Mouse (Mus musculus): ENCODE measurements around the gene Kpna7. TPM values are rescaled to one million over a fixed set of nuclear protein-coding genes. Genes with fewer than 3 reads are reported as not detected.

Kpna7 gene
- polyA plus RNA-seq, 1 experiment from 2014 or later = not detected

- H3K27ac ChIP-seq = no peak overlapping the region
- no peak overlapping the region for H3K4me3 ChIP-seq (replicated peaks; ENCODE audit: low read depth, low read length)
- H3K9me3 ChIP-seq (replicated peaks; ENCODE audit: low read length) = no peaks in the 10 kb centered on the region
- no peaks in the 10 kb centered on the region for H3K4me1 ChIP-seq (replicated peaks; ENCODE audit: insufficient read depth, low read length)
- no peak for ATAC-seq (replicated peaks; ENCODE audit: low FRiP score, low read depth)
- WGBS = 91% methylated on average over 9 of the region's 9 CpGs
- no peak overlapping the region for H3K9ac ChIP-seq (ENCODE audit: low read depth, low read length)
- no peak for TF ChIP-seq CTCF (IDR thresholded peaks at IDR 0.05; ENCODE audit: low read depth)
- H3K27me3 ChIP-seq (ENCODE audit: insufficient read depth, low read length) = no peaks in the 10 kb centered on the region
- no peak overlapping the region for H3K4me2 ChIP-seq (ENCODE audit: low read length)
- DNase-seq (ENCODE audit: low spot score) = no peak
- peaks cover 70% of the 10 kb centered on the region for H3K36me3 ChIP-seq (ENCODE audit: insufficient read depth, low read length)
These were observed 42.8 kb upstream of the Kpna7 start for GRCm38 (mm10) chr5:145126580-145126979.

GRCm38 (mm10) chr5:145123396-145123795 lies 39.6 kb upstream of the Kpna7 start:
- Histone ChIP-seq H3K36me3 (ENCODE audit: insufficient read depth, low read length) (peaks cover 44% of the 10 kb centered on the region), H3K27me3 (ENCODE audit: insufficient read depth, low read length) (no peaks in the 10 kb centered on the region), H3K4me3 (replicated peaks; ENCODE audit: low read depth, low read length) (no peak overlapping the region), H3K4me1 (replicated peaks; ENCODE audit: insufficient read depth, low read length) (peaks cover 7% of the 10 kb centered on the region), H3K9me3 (replicated peaks; ENCODE audit: low read length) (no peaks in the 10 kb centered on the region), H3K27ac (no peak overlapping the region), H3K4me2 (ENCODE audit: low read length) (no peak overlapping the region), H3K9ac (ENCODE audit: low read depth, low read length) (no peak overlapping the region)
- ATAC-seq (replicated peaks; ENCODE audit: low FRiP score, low read depth) (no peak), DNase-seq (ENCODE audit: low spot score) (no peak)
- no peak for TF ChIP-seq CTCF (IDR thresholded peaks at IDR 0.05; ENCODE audit: low read depth)
- WGBS = 91% methylated on average over 19 of the region's 19 CpGs

- no peak overlapping the region for H3K9ac ChIP-seq (ENCODE audit: low read depth, low read length)
- H3K4me3 ChIP-seq (replicated peaks; ENCODE audit: low read depth, low read length) = no peak overlapping the region
- ATAC-seq (replicated peaks; ENCODE audit: low FRiP score, low read depth) (no peak), DNase-seq (ENCODE audit: low spot score) (peak; percentile 16)
- no peaks in the 10 kb centered on the region for H3K27me3 ChIP-seq (ENCODE audit: insufficient read depth, low read length)
- H3K4me1 ChIP-seq (replicated peaks; ENCODE audit: insufficient read depth, low read length) = peaks cover 7% of the 10 kb centered on the region
- 30% methylated on average over 7 of the region's 7 CpGs for WGBS
- no peak for TF ChIP-seq CTCF (IDR thresholded peaks at IDR 0.05; ENCODE audit: low read depth)
- no peak overlapping the region for H3K4me2 ChIP-seq (ENCODE audit: low read length)
- H3K36me3 ChIP-seq (ENCODE audit: insufficient read depth, low read length) = peaks cover 26% of the 10 kb centered on the region
- no peak overlapping the region for H3K27ac ChIP-seq
- H3K9me3 ChIP-seq (replicated peaks; ENCODE audit: low read length) = no peaks in the 10 kb centered on the region
These were observed 37.1 kb upstream of the Kpna7 start for GRCm38 (mm10) chr5:145120921-145121320.

- H3K27me3 ChIP-seq (ENCODE audit: insufficient read depth, low read length) = no peaks in the 10 kb centered on the region
- peak; percentile 48; the same call in 1 of the 2 replicates for TF ChIP-seq CTCF (IDR thresholded peaks at IDR 0.05; ENCODE audit: low read depth)
- peaks cover 13% of the 10 kb centered on the region for H3K36me3 ChIP-seq (ENCODE audit: insufficient read depth, low read length)
- H3K27ac ChIP-seq = no peak overlapping the region
- no peak for ATAC-seq (replicated peaks; ENCODE audit: low FRiP score, low read depth)
- H3K9me3 ChIP-seq (replicated peaks; ENCODE audit: low read length) = no peaks in the 10 kb centered on the region
- peaks cover 7% of the 10 kb centered on the region for H3K4me1 ChIP-seq (replicated peaks; ENCODE audit: insufficient read depth, low read length)
- H3K4me2 ChIP-seq (ENCODE audit: low read length) = no peak overlapping the region
- H3K4me3 ChIP-seq (replicated peaks; ENCODE audit: low read depth, low read length) = no peak overlapping the region
- no peak for DNase-seq (ENCODE audit: low spot score)
- H3K9ac ChIP-seq (ENCODE audit: low read depth, low read length) = no peak overlapping the region
- WGBS = 98% methylated on average over 2 of the region's 2 CpGs
These were observed 35.6 kb upstream of the Kpna7 start for GRCm38 (mm10) chr5:145119385-145119784.

GRCm38 (mm10) chr5:145118461-145118860 lies 34.6 kb upstream of the Kpna7 start:
- Histone ChIP-seq H3K9me3 (replicated peaks; ENCODE audit: low read length) (no peaks in the 10 kb centered on the region), H3K4me3 (replicated peaks; ENCODE audit: low read depth, low read length) (no peak overlapping the region), H3K4me2 (ENCODE audit: low read length) (no peak overlapping the region), H3K27me3 (ENCODE audit: insufficient read depth, low read length) (no peaks in the 10 kb centered on the region), H3K36me3 (ENCODE audit: insufficient read depth, low read length) (0 out of 2 replicates have a peak, but pooled peaks cover 4% of the 10 kb centered on the region), H3K9ac (ENCODE audit: low read depth, low read length) (no peak overlapping the region), H3K27ac (no peak overlapping the region), H3K4me1 (replicated peaks; ENCODE audit: insufficient read depth, low read length) (peaks cover 7% of the 10 kb centered on the region)
- no peak for ATAC-seq (replicated peaks; ENCODE audit: low FRiP score, low read depth)
- DNase-seq (ENCODE audit: low spot score) = no peak
- TF ChIP-seq CTCF (IDR thresholded peaks at IDR 0.05; ENCODE audit: low read depth) = no peak
- WGBS = 91% methylated on average over 5 of the region's 5 CpGs

GRCm38 (mm10) chr5:145118005-145118404 lies 34.2 kb upstream of the Kpna7 start:
- DNase-seq (ENCODE audit: low spot score) = peak; percentile 19
- no peak for TF ChIP-seq CTCF (IDR thresholded peaks at IDR 0.05; ENCODE audit: low read depth)
- no peak overlapping the region for H3K4me3 ChIP-seq (replicated peaks; ENCODE audit: low read depth, low read length)
- WGBS = 33% methylated on average over 6 of the region's 6 CpGs
- H3K27me3 ChIP-seq (ENCODE audit: insufficient read depth, low read length) = no peaks in the 10 kb centered on the region
- H3K27ac ChIP-seq = no peak overlapping the region
- ATAC-seq (replicated peaks; ENCODE audit: low FRiP score, low read depth) = no peak
- H3K9ac ChIP-seq (ENCODE audit: low read depth, low read length) = no peak overlapping the region
- H3K9me3 ChIP-seq (replicated peaks; ENCODE audit: low read length) = no peaks in the 10 kb centered on the region
- H3K4me1 ChIP-seq (replicated peaks; ENCODE audit: insufficient read depth, low read length) = peaks cover 7% of the 10 kb centered on the region
- 0 out of 2 replicates have a peak, but pooled peaks cover 1% of the 10 kb centered on the region for H3K36me3 ChIP-seq (ENCODE audit: insufficient read depth, low read length)
- H3K4me2 ChIP-seq (ENCODE audit: low read length) = no peak overlapping the region

GRCm38 (mm10) chr5:145116916-145117315 lies 33.1 kb upstream of the Kpna7 start:
- ATAC-seq (replicated peaks; ENCODE audit: low FRiP score, low read depth) (no peak), DNase-seq (ENCODE audit: low spot score) (peak; percentile 66)
- no peaks in the 10 kb centered on the region for H3K36me3 ChIP-seq (ENCODE audit: insufficient read depth, low read length)
- no peak overlapping the region for H3K4me3 ChIP-seq (replicated peaks; ENCODE audit: low read depth, low read length)
- TF ChIP-seq CTCF (IDR thresholded peaks at IDR 0.05; ENCODE audit: low read depth) = peak; percentile 73
- H3K9me3 ChIP-seq (replicated peaks; ENCODE audit: low read length) = no peaks in the 10 kb centered on the region
- H3K9ac ChIP-seq (ENCODE audit: low read depth, low read length) = no peak overlapping the region
- 43% methylated on average over 10 of the region's 10 CpGs for WGBS
- peak overlapping the region; percentile 2 for H3K4me2 ChIP-seq (ENCODE audit: low read length)
- peak overlapping the region; percentile 82 for H3K27ac ChIP-seq
- peaks cover 7% of the 10 kb centered on the region for H3K4me1 ChIP-seq (replicated peaks; ENCODE audit: insufficient read depth, low read length)
- H3K27me3 ChIP-seq (ENCODE audit: insufficient read depth, low read length) = no peaks in the 10 kb centered on the region
